Mouse (Mus musculus) embryonic fibroblast, embryonic 13.5 days (primary cell): ENCODE data around the gene Mymk. TPM values are rescaled to one million over a fixed set of nuclear protein-coding genes. Genes with fewer than 3 reads are reported as not detected.

Experiments
- H3K27ac ChIP-seq: 2 replicates; pipeline ENCODE4 v1.5.1; 2012; ENCODE audit warnings: low read length, control low read depth, inconsistent platforms; ENCODE audit not compliant: insufficient read depth
- H3K4me1 ChIP-seq: 2 replicates; pipeline ENCODE4 v1.6.1; 2011; ENCODE audit warnings: low read length; ENCODE audit not compliant: control insufficient read depth, insufficient read depth
- H3K4me3 ChIP-seq: 2 replicates; pipeline ENCODE4 v1.5.1; 2011; ENCODE audit warnings: mild to moderate bottlenecking, control low read depth, low read length; ENCODE audit not compliant: insufficient read depth
- CTCF ChIP-seq: IDR thresholded peaks from 2 replicates; pipeline ENCODE4 v1.5.1; 2011; ENCODE audit warnings: mild to moderate bottlenecking, control low read depth, low read length, moderate library complexity, borderline replicate concordance; ENCODE audit not compliant: insufficient read depth
- POLR2A ChIP-seq: IDR thresholded peaks from 2 replicates; pipeline ENCODE4 v1.6.1; 2011; ENCODE audit warnings: low read depth, mild to moderate bottlenecking, control low read depth, low read length, moderate library complexity
- polyA plus RNA-seq: library from polyadenylated mRNA; stranded (reverse); fragments of >200 nt; gene quantifications from 2 replicates; pipeline ENCODE4 v1.2.4, GENCODE M21; 2011; ENCODE audit warnings: low read depth; ENCODE audit not compliant: missing spikeins, insufficient read length

Gene Mymk
- polyA plus RNA-seq, 1 experiment = not detected

DNA sequence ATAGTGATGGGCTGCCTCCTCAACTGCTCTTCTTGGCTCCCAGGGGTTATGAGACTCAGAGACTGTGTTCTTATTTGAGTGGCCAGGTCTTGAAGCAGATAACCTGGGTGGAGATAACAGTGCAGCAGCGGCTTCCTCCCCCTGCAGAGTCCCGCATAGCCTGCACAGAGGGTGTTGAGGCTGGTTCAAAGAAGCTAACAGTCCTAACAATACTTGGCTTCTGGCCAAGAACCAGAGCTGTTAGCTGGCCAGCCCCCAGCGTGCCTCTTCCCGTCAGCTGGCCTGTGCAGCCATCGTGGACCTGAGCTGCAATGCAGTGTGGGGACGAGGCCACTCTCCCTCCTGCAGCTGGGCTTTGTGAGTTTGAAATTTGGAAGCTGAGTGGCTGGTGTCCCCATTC is 25.8 kb upstream of the Mymk start:
- no peak for TF ChIP-seq CTCF
- TF ChIP-seq POLR2A = no peak
- Histone ChIP-seq H3K4me1 (peaks cover 16% of the 10 kb centered on the region; the same call in 1 of the 2 replicates), H3K4me3 (no peak overlapping the region), H3K27ac (no peak overlapping the region)

DNA sequence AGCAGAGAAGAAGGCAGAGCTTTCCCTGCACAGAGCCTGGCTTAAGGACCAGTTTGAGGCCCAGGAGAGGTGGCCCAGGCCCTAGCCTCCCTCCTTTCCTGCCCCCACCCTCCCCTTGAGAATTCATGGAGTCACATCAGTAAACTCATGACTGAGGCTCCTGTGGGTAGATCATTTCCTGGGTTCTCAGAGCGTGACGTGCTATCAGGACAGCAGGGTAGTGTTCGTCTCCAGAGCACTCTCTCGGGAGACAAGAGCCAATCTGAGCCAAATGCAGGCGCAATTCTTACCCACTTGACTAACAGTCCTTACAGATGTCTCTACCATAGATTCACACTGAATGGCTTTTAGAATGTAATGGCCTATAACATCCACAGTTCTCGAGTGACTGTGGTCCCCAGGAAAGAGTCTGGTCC is 25.3 kb upstream of the Mymk start:
- Histone ChIP-seq H3K4me1 (peaks cover 16% of the 10 kb centered on the region; the same call in 1 of the 2 replicates), H3K27ac (peak overlapping the region; percentile 84), H3K4me3 (no peak overlapping the region)
- no peak for TF ChIP-seq POLR2A
- no peak for TF ChIP-seq CTCF

DNA sequence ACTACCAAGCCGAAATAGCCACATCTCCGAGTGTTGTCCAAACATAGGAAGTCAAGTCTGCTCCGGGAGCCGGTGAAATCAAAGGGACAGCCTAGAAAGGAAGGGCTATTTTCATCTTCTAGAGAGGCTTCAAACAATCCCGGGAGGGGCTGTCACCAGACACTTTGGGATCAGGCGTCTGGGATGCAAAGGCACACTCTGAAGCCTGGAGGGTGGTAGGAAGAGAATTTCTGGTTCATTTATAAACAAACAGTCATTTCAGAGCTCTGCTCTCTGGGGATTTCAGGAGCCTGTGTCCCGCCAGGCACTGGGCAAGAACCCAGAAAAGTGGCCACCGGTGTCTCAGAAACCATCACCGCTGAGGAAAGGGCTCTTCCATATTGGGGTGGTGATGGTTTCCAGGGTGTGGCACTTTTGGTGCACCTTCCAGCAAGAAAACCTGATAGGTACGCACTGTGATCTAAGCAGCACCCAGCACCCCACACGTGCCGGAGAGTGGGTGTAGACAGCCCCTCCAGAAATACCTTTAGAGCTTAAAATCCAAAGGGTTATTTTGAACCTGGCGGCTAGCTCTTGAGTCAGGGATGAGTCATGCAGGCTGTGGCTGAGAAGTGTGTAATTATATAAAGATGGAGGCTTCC is 24.5 kb upstream of the Mymk start:
- Histone ChIP-seq H3K4me3 (no peak overlapping the region), H3K27ac (no peak overlapping the region; the same call in 1 of the 2 replicates), H3K4me1 (peaks cover 16% of the 10 kb centered on the region; the same call in 1 of the 2 replicates)
- TF ChIP-seq POLR2A (no peak), CTCF (no peak)

DNA sequence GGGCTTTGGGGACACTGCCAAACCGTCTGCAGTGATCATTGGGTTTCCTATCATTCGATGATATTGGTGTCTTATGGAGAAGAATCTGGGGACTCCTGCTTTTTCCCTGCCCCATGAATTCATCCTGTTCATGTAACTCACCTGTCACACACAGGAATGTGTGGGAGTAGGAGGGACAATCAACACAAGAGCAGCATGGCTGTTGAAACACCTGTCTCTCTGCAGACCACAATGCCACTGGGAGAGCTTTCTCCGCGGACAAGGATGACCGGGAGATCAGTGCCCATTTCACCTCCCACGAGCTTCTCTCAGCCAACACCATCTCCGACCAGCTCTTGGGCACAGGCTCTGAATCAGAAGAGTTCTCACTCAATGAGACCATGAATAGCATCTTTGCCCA is 23.2 kb upstream of the Mymk start:
- Histone ChIP-seq H3K27ac (no peak overlapping the region), H3K4me3 (no peak overlapping the region), H3K4me1 (peaks cover 16% of the 10 kb centered on the region; the same call in 1 of the 2 replicates)
- no peak for TF ChIP-seq CTCF
- TF ChIP-seq POLR2A = no peak

DNA sequence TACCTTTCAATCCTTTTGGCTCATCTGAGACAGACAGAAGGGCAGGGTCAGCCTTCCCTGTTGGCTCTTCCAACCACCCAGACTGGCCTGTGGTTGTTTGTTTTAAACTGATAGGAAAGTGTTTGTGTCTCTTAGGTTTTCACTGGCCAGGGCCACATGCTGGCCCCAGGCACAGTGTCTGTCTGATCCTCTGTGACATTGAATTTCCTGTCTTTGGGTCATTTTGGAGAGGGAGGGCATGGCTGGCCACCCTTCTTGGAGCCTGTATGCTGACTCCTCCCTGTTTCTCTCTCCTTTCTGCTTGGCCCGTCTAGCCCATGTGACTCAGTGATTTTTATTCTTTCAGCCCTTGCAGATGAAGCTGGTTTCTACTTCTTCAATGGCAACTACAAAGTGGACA is 17.3 kb upstream of the Mymk start:
- H3K27ac ChIP-seq = no peak overlapping the region
- H3K4me1 ChIP-seq = no peaks in the 10 kb centered on the region
- no peak for TF ChIP-seq CTCF
- TF ChIP-seq POLR2A = no peak
- no peak overlapping the region for H3K4me3 ChIP-seq

DNA sequence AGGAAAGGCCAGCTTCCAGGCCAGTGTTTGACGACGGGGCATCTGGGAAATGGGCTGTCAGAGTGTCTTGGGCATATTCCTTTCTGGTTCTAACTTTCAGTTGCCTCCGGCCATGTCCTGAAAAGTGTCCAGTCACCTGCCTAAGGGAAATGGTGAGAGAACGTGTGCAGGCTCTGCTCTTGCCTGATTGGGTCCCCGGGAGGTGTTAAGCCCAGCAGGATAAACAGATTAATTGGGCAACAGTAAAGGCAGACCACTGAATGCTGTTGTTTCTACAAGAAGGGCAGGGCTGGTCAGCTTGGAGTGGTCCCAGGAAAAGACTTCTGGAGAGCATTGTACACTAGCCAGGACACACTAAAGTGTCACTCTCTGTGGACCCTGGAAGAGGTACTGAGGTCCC is 16.7 kb upstream of the Mymk start:
- Histone ChIP-seq H3K4me1 (no peaks in the 10 kb centered on the region), H3K4me3 (no peak overlapping the region), H3K27ac (no peak overlapping the region)
- TF ChIP-seq CTCF (no peak), POLR2A (no peak)

DNA sequence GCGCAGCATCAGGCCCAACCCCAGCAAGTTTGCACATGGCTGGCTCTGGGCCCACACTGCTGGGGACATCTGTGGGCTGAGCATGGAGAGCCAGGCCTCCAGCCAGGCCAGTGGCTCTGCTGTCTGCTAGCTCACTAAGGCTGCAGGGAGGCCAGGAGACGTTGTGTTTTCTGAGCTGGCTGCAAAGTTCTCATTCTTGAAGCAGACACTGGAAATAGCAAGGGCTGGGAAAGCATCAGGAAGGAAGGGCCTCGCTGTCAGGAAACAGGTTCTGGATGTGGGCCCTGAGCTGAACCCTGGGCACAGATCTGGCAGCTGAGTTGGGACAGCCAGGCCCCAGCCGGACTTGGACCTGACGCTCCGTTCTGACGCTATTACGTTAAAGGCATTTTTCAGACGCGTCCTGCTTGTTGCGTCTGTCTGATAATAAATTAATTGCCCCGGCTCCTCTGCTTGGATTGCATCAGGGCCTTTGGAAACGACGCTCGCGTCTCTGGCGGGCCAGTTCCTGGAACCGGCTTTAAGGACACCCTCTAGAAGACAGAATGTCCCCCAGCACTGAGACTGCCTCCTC is 16.2 kb upstream of the Mymk start:
- TF ChIP-seq CTCF (no peak), POLR2A (no peak)
- H3K27ac ChIP-seq = no peak overlapping the region
- no peak overlapping the region for H3K4me3 ChIP-seq
- H3K4me1 ChIP-seq = no peaks in the 10 kb centered on the region

DNA sequence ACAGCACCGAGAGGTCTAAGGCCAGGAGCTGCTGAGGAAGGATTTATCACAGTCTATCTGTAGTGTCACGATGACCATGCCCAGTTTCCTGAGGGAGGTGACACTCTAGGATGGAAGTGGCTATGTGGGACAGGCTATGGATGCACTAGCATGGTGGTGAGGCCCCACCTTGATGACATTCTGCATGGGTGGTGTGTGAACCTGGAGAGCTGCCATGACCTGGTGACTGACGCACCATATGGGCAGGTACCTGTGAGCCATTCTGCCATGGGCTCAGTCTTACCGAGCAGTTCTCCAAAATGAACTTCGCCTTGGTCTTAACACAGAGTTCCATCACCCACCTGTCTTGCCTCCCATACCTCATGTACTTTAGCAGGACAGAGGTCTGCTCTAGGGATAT is 15.6 kb upstream of the Mymk start:
- Histone ChIP-seq H3K27ac (no peak overlapping the region), H3K4me1 (no peaks in the 10 kb centered on the region), H3K4me3 (no peak overlapping the region)
- no peak for TF ChIP-seq POLR2A

DNA sequence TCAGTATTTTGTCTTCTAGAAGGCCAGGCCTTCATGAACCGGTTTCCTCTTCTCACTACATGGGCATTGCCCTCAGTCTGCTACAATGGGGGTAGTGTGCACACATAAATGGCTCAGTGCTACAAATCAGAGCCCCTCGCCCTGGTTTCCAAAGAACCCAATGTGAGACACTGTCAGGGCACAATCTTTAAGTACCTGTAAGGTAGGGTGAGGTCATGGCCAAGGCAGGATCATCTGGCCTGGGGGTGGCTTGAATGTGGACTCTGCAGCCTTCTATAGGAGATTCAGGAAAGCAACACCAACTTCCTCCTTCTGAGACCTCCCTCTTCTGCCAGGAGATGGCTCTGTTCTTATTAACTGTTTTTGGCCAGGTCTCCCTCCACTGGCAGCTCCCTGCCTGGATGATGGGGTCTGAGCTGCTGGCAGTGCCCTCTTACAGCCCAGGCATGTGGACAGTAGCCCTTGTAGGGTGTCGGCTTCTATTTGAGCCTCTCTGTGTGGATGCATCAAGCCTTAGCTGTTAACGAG is 14.6 kb upstream of the Mymk start:
- no peak overlapping the region for H3K4me3 ChIP-seq
- TF ChIP-seq POLR2A (no peak), CTCF (no peak)
- H3K4me1 ChIP-seq = no peaks in the 10 kb centered on the region
- H3K27ac ChIP-seq = no peak overlapping the region

DNA sequence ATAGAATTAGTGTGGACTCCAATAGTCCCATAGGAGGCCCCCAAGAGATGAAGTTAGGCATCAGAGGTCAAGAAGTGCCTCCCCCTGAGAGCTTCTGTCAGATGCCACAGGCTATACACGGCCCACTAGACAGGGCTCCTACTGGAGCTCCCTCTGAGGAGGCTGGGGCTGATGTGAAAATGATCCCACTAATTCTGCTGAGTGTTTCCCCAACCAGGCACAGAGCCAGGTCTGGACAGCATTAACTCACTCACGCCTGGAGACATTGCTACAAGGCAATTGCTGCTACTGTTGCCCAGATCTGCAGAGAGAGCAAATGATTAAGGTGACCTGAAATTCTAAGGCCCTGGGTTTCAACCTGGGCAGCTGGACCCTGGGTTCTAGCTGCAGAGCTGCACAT is 13.8 kb upstream of the Mymk start:
- TF ChIP-seq POLR2A = no peak
- no peak for TF ChIP-seq CTCF
- Histone ChIP-seq H3K4me1 (no peaks in the 10 kb centered on the region), H3K4me3 (no peak overlapping the region), H3K27ac (no peak overlapping the region)
